In the genomic region with DNA sequence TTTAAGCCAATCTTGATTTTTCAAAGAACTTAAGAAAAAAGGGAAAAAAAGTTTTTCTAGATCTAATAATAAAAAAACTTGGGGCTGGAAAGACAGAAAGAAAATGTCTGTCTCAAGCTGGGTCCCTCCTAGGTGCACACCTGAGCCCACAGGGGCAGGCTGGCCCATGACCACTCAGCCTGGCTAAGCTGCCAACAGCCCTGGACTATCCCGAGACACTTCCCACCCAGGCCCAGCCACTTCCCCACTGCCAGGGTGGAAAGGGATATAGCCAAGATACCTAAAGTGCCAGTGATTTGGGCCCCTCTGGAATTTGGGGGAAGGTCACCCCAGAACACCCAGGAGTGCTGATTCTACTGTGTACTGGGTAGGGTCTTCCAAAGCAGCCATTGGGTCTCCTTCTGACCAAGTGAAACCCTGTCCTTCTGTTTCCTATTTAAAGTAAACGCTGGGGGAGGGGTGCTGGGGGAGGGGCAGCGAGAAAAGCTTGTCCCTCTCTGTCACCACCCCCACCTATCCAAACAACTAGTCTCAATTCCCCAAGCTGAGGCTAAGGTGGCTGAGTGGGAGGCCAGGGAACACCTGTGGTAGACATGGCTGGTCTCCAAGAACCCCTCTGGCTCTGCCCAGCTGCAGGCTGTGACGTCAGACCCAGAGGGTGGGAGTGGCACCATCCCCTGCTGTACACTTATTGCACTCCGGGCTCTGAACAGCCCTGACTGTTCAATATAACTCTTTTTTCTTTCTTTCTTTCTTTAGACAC, we compare ENCODE assay signal across 8 mouse cellular contexts.
DNase-seq lines count a peak whose midpoint lies in the region; ATAC-seq lines count a peak whose summit lies in the region.
"Had no signal": no experiment of that assay in that cellular context is flagged by ENCODE, and none has a peak within 500 bp of the region (broad histone marks: within the 10 kb centered on the region; RNA-seq: fewer than 3 reads in every experiment).

No protein-coding gene starts in this region.

- H3K9me3 ChIP-seq in liver, embryonic 11.5 days (ENCODE audit: control insufficient read depth, low read length), result no peaks in the 10 kb centered on the region
- no peaks in the 10 kb centered on the region for H3K9me3 ChIP-seq in limb, embryonic 13.5 days
- H3K9me3 ChIP-seq: neural tube, embryonic 12.5 days had no signal

- H3K36me3 ChIP-seq in liver, embryonic 11.5 days (ENCODE audit: control insufficient read depth, insufficient read depth, low read length), result no peaks in the 10 kb centered on the region
- no peaks in the 10 kb centered on the region for H3K36me3 ChIP-seq in limb, embryonic 13.5 days
- H3K36me3 ChIP-seq: neural tube, embryonic 12.5 days had no signal

- H3K27ac ChIP-seq in liver, embryonic 11.5 days (ENCODE audit: low read depth, low read length), result no peak overlapping the region
- H3K27ac ChIP-seq in limb, embryonic 13.5 days, result peak overlapping the region; percentile 58
- H3K27ac ChIP-seq: neural tube, embryonic 12.5 days had no signal

- H3K4me2 ChIP-seq in liver, embryonic 11.5 days, result no peak overlapping the region
- peak overlapping the region; percentile 7; the same call in 1 of the 2 replicates for H3K4me2 ChIP-seq in limb, embryonic 13.5 days (replicated peaks)
- H3K4me2 ChIP-seq: neural tube, embryonic 12.5 days had no signal

- intact Hi-C loops in left cerebral cortex, postnatal 25 days (cut with DNase I), result no loop called here

- no peak overlapping the region for H3K9ac ChIP-seq in liver, embryonic 11.5 days (ENCODE audit: low read depth, low read length)
- H3K9ac ChIP-seq in limb, embryonic 13.5 days, result no peak overlapping the region
- H3K9ac ChIP-seq: neural tube, embryonic 12.5 days had no signal

- peaks cover 15% of the 10 kb centered on the region; the same call in 1 of the 2 replicates for H3K4me1 ChIP-seq in liver, embryonic 11.5 days (replicated peaks; ENCODE audit: control insufficient read depth, insufficient read depth, low read length)
- peaks cover 66% of the 10 kb centered on the region for H3K4me1 ChIP-seq in limb, embryonic 13.5 days

- H3K27me3 ChIP-seq in liver, embryonic 11.5 days (replicated peaks; ENCODE audit: control insufficient read depth, insufficient read depth, low read length), result no peaks in the 10 kb centered on the region
- no peaks in the 10 kb centered on the region for H3K27me3 ChIP-seq in limb, embryonic 13.5 days
- H3K27me3 ChIP-seq: neural tube, embryonic 12.5 days had no signal

- no peak; the same call in 1 of the 2 replicates for ATAC-seq in liver, embryonic 11.5 days (replicated peaks; ENCODE audit: low FRiP score)
- peak; percentile 55 for ATAC-seq in limb, embryonic 13.5 days (ENCODE audit: low FRiP score, low read depth)

- no peak overlapping the region for H3K4me3 ChIP-seq in liver, embryonic 11.5 days (ENCODE audit: low read depth, low read length)
- no peak overlapping the region for H3K4me3 ChIP-seq in limb, embryonic 13.5 days
- H3K4me3 ChIP-seq: neural tube, embryonic 12.5 days had no signal

- DNase-seq in liver, result peak; percentile 20
- no peak for DNase-seq in liver, embryonic 11.5 days (ENCODE audit: low spot score)
- DNase-seq in embryo, embryonic 10.5 days (ENCODE audit: low spot score), result peak; percentile 22
- peak; percentile 77 for DNase-seq in thymus, postnatal 14 days
- no peak for DNase-seq in left cerebral cortex, postnatal 25 days (ENCODE audit: low spot score in 2 of 2)
- DNase-seq in cerebellum, adult 8-10 months, result no peak

- 32% methylated on average over 5 of the region's 5 CpGs for WGBS in liver, embryonic 11.5 days
- WGBS in limb, embryonic 13.5 days, result 22% methylated on average over 5 of the region's 5 CpGs

Comparison
In these comparisons a context has a peak if more than half of its experiments do, and no peak if none do; other contexts are left out.
1. DNase-seq: peak in liver (single experiment), embryo, embryonic 10.5 days (single experiment) and thymus, postnatal 14 days (single experiment); none in liver, embryonic 11.5 days (single experiment), left cerebral cortex, postnatal 25 days (0 of 2) and cerebellum, adult 8-10 months (single experiment).